Comparison of ENCODE assay signal across 29 mouse cellular contexts in the genomic region with DNA sequence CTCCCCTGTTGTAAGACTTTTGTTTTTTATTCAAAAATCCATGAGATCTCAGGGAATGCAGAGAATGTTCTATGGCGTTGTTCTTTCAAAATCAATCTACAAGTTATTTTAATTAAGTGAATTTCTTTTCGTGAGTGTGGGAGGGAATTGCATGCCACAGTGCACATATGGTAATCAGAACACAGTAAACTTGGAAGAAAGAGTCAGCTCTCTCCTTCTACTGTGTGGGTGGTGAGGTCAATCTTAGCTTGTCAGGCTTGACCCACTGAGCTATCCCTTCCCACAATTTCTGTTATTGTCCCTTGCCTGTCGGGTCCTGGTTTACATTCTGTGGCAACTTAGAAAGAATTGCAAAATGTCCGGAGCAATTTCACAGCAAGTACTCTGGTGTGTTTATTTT. TPM values are rescaled to one million over a fixed set of nuclear protein-coding genes. Genes with fewer than 3 reads are reported as not detected.
"Had no signal": no experiment of that assay in that cellular context is flagged by ENCODE, and none has a peak within 500 bp of the region (broad histone marks: within the 10 kb centered on the region; RNA-seq: fewer than 3 reads in every experiment).

No protein-coding gene starts in this region.

- H3K27me3 ChIP-seq: liver, embryonic 13.5 days; liver, embryonic 15.5 days; megakaryocyte, embryonic 14.5 days; midbrain, embryonic 13.5 days; midbrain, embryonic 15.5 days; neural tube, embryonic 13.5 days; neural tube, embryonic 15.5 days had no signal

- H3K36me3 ChIP-seq: liver, embryonic 13.5 days; liver, embryonic 15.5 days; midbrain, embryonic 13.5 days; midbrain, embryonic 15.5 days; neural tube, embryonic 13.5 days; neural tube, embryonic 15.5 days had no signal

- ATAC-seq: liver, postnatal 0 days; midbrain, embryonic 13.5 days; midbrain, embryonic 15.5 days had no signal

- DNase-seq: liver, embryonic 13.5 days; liver, postnatal 0 days; lung, embryonic 14.5 days; lung, postnatal 36 days; retina, postnatal 1 day; right cerebral cortex, adult 18-20 months; right cerebral cortex, postnatal 25 days; right cerebral cortex, postnatal 4 days; spleen, adult 18-20 months; thymus, adult 18-20 months; thymus, postnatal 14 days; thymus, postnatal 36 days had no signal

- H3K4me1 ChIP-seq: liver, embryonic 13.5 days; liver, embryonic 15.5 days; megakaryocyte, embryonic 14.5 days; midbrain, embryonic 13.5 days; midbrain, embryonic 15.5 days; neural tube, embryonic 13.5 days; neural tube, embryonic 15.5 days had no signal

- H3K27ac ChIP-seq: liver, embryonic 13.5 days; liver, embryonic 15.5 days; macrophage; midbrain, embryonic 13.5 days; midbrain, embryonic 15.5 days; neural tube, embryonic 13.5 days; neural tube, embryonic 15.5 days had no signal

- H3K4me3 ChIP-seq: liver, embryonic 13.5 days; liver, embryonic 15.5 days; midbrain, embryonic 13.5 days; midbrain, embryonic 15.5 days; myocyte; neural tube, embryonic 13.5 days; neural tube, embryonic 15.5 days had no signal

- H3K4me2 ChIP-seq: liver, embryonic 13.5 days; liver, embryonic 15.5 days; lung, embryonic 14.5 days; midbrain, embryonic 11.5 days; midbrain, embryonic 13.5 days; midbrain, embryonic 15.5 days; neural tube, embryonic 13.5 days; neural tube, embryonic 15.5 days had no signal

- H3K9ac ChIP-seq: liver, embryonic 13.5 days; liver, embryonic 15.5 days; liver, postnatal 0 days; lung, embryonic 14.5 days; midbrain, embryonic 13.5 days; midbrain, embryonic 15.5 days; neural tube, embryonic 13.5 days; neural tube, embryonic 15.5 days had no signal

- H3K9me3 ChIP-seq: liver, embryonic 13.5 days; liver, embryonic 15.5 days; megakaryocyte, embryonic 14.5 days; midbrain, embryonic 13.5 days; midbrain, embryonic 15.5 days; neural tube, embryonic 13.5 days; neural tube, embryonic 15.5 days had no signal

RNA-seq across cellular contexts. Expression of gene Mmp8, which starts 1.8 kb away (rescaled TPM):
- total RNA-seq: midbrain, postnatal 0 days had no signal
- polyA plus RNA-seq: midbrain, embryonic 11.5 days; midbrain, postnatal 0 days; myocyte; neural tube, embryonic 11.5 days; small intestine, adult 2 months; urinary bladder, adult 2 months had no signal

RNA-seq across cellular contexts. Expression of gene Mmp27, which starts 11.2 kb away (rescaled TPM):
- total RNA-seq: midbrain, postnatal 0 days had no signal
- polyA plus RNA-seq: lung, embryonic 14.5 days; lung, embryonic 16.5 days; midbrain, embryonic 11.5 days; midbrain, embryonic 13.5 days; midbrain, embryonic 15.5 days; midbrain, postnatal 0 days; myocyte; neural tube, embryonic 11.5 days; neural tube, embryonic 13.5 days; neural tube, embryonic 15.5 days; small intestine, adult 2 months; stomach, embryonic 14.5 days had no signal

RNA-seq across cellular contexts. Expression of gene Mmp10, which starts 57.9 kb away (rescaled TPM):
- total RNA-seq: megakaryocyte progenitor cell, adult 5-6 weeks; midbrain, postnatal 0 days had no signal
- polyA plus RNA-seq: liver, embryonic 13.5 days; liver, embryonic 15.5 days; liver, postnatal 0 days; lung, embryonic 14.5 days; lung, embryonic 16.5 days; midbrain, embryonic 11.5 days; midbrain, embryonic 13.5 days; midbrain, embryonic 15.5 days; midbrain, postnatal 0 days; neural tube, embryonic 11.5 days; neural tube, embryonic 13.5 days; neural tube, embryonic 15.5 days; stomach, embryonic 14.5 days; stomach, embryonic 16.5 days had no signal
